Mouse (Mus musculus) kidney, embryonic 16.5 days (tissue): Measurements from ENCODE around the gene Pheta1. TPM values are rescaled to one million over a fixed set of nuclear protein-coding genes. Genes with fewer than 3 reads are reported as not detected.
A peak's percentile ranks its signal among the peaks of the same experiment; 100 is the strongest.
"Not testable (repeated sequence)": the region's sequence is repeated elsewhere in the genome, so short reads cannot be mapped to it uniquely, and the experiment has no call there.

ENCODE experiments used
- ATAC-seq: fragments of 200-750 bp; cut with Nextera tagmentation; 2 replicates; pipeline ENCODE4 v1.8.0; 2017; ENCODE audit warnings: moderate TSS enrichment; ENCODE audit not compliant: low FRiP score, low TSS enrichment
- H3K27ac ChIP-seq: fragments of 300-500 bp; sonication (generic); 2 replicates; pipeline ENCODE4 v1.5.1; 2014; ENCODE audit warnings: low read length
- H3K27me3 ChIP-seq: fragments of 300-500 bp; sonication (generic); 2 replicates; pipeline ENCODE4 v1.6.1; 2014; ENCODE audit warnings: low read length, control low read depth, mixed read lengths; ENCODE audit not compliant: insufficient read depth
- H3K36me3 ChIP-seq: fragments of 300-500 bp; sonication (generic); 2 replicates; pipeline ENCODE4 v1.6.1; 2014; ENCODE audit warnings: low read length, control low read depth, mixed read lengths; ENCODE audit not compliant: insufficient read depth
- H3K4me1 ChIP-seq: fragments of 300-500 bp; sonication (generic); 2 replicates; pipeline ENCODE4 v1.6.1; 2014; ENCODE audit warnings: low read length, control low read depth, mixed read lengths; ENCODE audit not compliant: insufficient read depth
- H3K4me2 ChIP-seq: fragments of 300-500 bp; sonication (generic); replicated peaks from 2 replicates; pipeline ENCODE4 v1.6.1; 2014; ENCODE audit warnings: low read depth, low read length
- H3K4me3 ChIP-seq: fragments of 300-500 bp; sonication (generic); 2 replicates; pipeline ENCODE4 v1.5.1; 2014; ENCODE audit warnings: mild to moderate bottlenecking, low read length
- H3K9ac ChIP-seq: fragments of 300-500 bp; sonication (generic); replicated peaks from 2 replicates; pipeline ENCODE4 v1.6.1; 2014; ENCODE audit warnings: low read length
- H3K9me3 ChIP-seq: fragments of 300-500 bp; sonication (generic); 2 replicates; pipeline ENCODE4 v1.6.1; 2016; ENCODE audit warnings: low read length, control low read depth
- WGBS: fragments of 180-500 bp; shearing (Covaris S2); extraction: QIAGEN DNeasy Blood & Tissue Kit; methylation state at CpG from one replicate; pipeline ENCODE4 v1.1.7; 2014; 5-methylcytosine and 5-hydroxymethylcytosine counted together
- polyA plus RNA-seq: library from polyadenylated mRNA; unstranded; fragments of >200 nt; fragmentation: Nextera tagmentation; extraction: Ambion mirVana; gene quantifications from 2 replicates; pipeline ENCODE4 v1.2.1, GENCODE M21; 2015

Pheta1 gene
- polyA plus RNA-seq, 1 experiment from 2014 or later = 33.2 TPM

- Histone ChIP-seq H3K4me2 (no peak overlapping the region), H3K36me3 (no peaks in the 10 kb centered on the region)
- WGBS = 86% methylated on average over 9 of the region's 9 CpGs
Observed at GRCm38 (mm10) chr5:121841516-121841915, 7.3 kb upstream of the Pheta1 start.

GRCm38 (mm10) chr5:121841973-121842372, 6.8 kb upstream of the Pheta1 start:
- H3K9ac ChIP-seq = no peak overlapping the region; the same call in 1 of the 2 replicates
- H3K27ac ChIP-seq = no peak overlapping the region
- peaks cover 38% of the 10 kb centered on the region for H3K4me1 ChIP-seq
- peaks cover 10% of the 10 kb centered on the region; the same call in 1 of the 2 replicates for H3K27me3 ChIP-seq
- H3K9me3 ChIP-seq = no peaks in the 10 kb centered on the region
- no peaks in the 10 kb centered on the region for H3K36me3 ChIP-seq
- no peak overlapping the region for H3K4me2 ChIP-seq
- H3K4me3 ChIP-seq = no peak overlapping the region
- no peak for ATAC-seq
- 47% methylated on average over 10 of the region's 10 CpGs for WGBS

More at GRCm38 (mm10) chr5:121841516-121841915, 7.3 kb upstream of the Pheta1 start:
- H3K9me3 ChIP-seq = no peaks in the 10 kb centered on the region
- peaks cover 10% of the 10 kb centered on the region; the same call in 1 of the 2 replicates for H3K27me3 ChIP-seq
- H3K4me1 ChIP-seq = peaks cover 38% of the 10 kb centered on the region
- ATAC-seq = no peak
- no peak overlapping the region for H3K4me3 ChIP-seq
- no peak overlapping the region for H3K9ac ChIP-seq
- H3K27ac ChIP-seq = no peak overlapping the region

- under 1% methylated on average over 33 of the region's 33 CpGs for WGBS
- Histone ChIP-seq H3K4me3 (peak overlapping the region; percentile 56), H3K9me3 (no peaks in the 10 kb centered on the region), H3K27ac (no peak overlapping the region), H3K4me1 (peaks cover 35% of the 10 kb centered on the region), H3K27me3 (peaks cover 10% of the 10 kb centered on the region; the same call in 1 of the 2 replicates), H3K4me2 (peak overlapping the region; percentile 88), H3K36me3 (no peaks in the 10 kb centered on the region), H3K9ac (peak overlapping the region; percentile 65)
- peak; percentile 67 for ATAC-seq
Observed at GRCm38 (mm10) chr5:121842665-121843118, 6.1 kb upstream of the Pheta1 start.

GRCm38 (mm10) chr5:121843138-121843905, 5.5 kb upstream of the Pheta1 start:
- Histone ChIP-seq H3K36me3 (no peaks in the 10 kb centered on the region), H3K4me2 (peak overlapping the region; percentile 88), H3K4me3 (peak overlapping the region; percentile 56), H3K27me3 (peaks cover 10% of the 10 kb centered on the region; the same call in 1 of the 2 replicates), H3K9ac (peak overlapping the region; percentile 65; the same call in 1 of the 2 replicates), H3K4me1 (peaks cover 32% of the 10 kb centered on the region), H3K9me3 (no peaks in the 10 kb centered on the region), H3K27ac (no peak overlapping the region)
- ATAC-seq = no peak
- 10% methylated on average over 17 of the region's 17 CpGs for WGBS

- H3K4me1 ChIP-seq = peaks cover 30% of the 10 kb centered on the region
- no peaks in the 10 kb centered on the region for H3K36me3 ChIP-seq
- H3K9ac ChIP-seq = no peak overlapping the region
- no peak for ATAC-seq
- H3K4me2 ChIP-seq = no peak overlapping the region
- H3K4me3 ChIP-seq = no peak overlapping the region
- H3K27ac ChIP-seq = no peak overlapping the region; the same call in 1 of the 2 replicates
- H3K27me3 ChIP-seq = peaks cover 10% of the 10 kb centered on the region; the same call in 1 of the 2 replicates
- H3K9me3 ChIP-seq = no peaks in the 10 kb centered on the region
- WGBS = 20% methylated on average over 4 of the region's 4 CpGs
Observed at GRCm38 (mm10) chr5:121845361-121845760, 3.4 kb upstream of the Pheta1 start.

- Histone ChIP-seq H3K36me3 (peaks cover 2% of the 10 kb centered on the region; the same call in 1 of the 2 replicates), H3K4me3 (no peak overlapping the region), H3K27me3 (peaks cover 10% of the 10 kb centered on the region; the same call in 1 of the 2 replicates), H3K27ac (no peak overlapping the region), H3K4me1 (peaks cover 39% of the 10 kb centered on the region), H3K9me3 (no peaks in the 10 kb centered on the region), H3K9ac (no peak overlapping the region), H3K4me2 (no peak overlapping the region)
- WGBS = 78% methylated on average over 11 of the region's 11 CpGs
- ATAC-seq = no peak
Observed at GRCm38 (mm10) chr5:121846322-121846721, 2.5 kb upstream of the Pheta1 start.

GRCm38 (mm10) chr5:121847269-121847668, 1.5 kb upstream of the Pheta1 start:
- 87% methylated on average over 3 of the region's 3 CpGs for WGBS
- H3K36me3 ChIP-seq = peaks cover 11% of the 10 kb centered on the region
- H3K4me1 ChIP-seq = peaks cover 37% of the 10 kb centered on the region
- not testable (repeated sequence) for H3K27ac ChIP-seq, H3K4me3 ChIP-seq, H3K9me3 ChIP-seq, ATAC-seq, H3K4me2 ChIP-seq, H3K9ac ChIP-seq
- peaks cover 10% of the 10 kb centered on the region; the same call in 1 of the 2 replicates for H3K27me3 ChIP-seq

- WGBS = under 1% methylated on average over 17 of the region's 17 CpGs
- Histone ChIP-seq H3K36me3 (peaks cover 19% of the 10 kb centered on the region), H3K9ac (peak overlapping the region; percentile 93), H3K4me1 (peaks cover 32% of the 10 kb centered on the region), H3K9me3 (no peaks in the 10 kb centered on the region), H3K27me3 (peaks cover 10% of the 10 kb centered on the region; the same call in 1 of the 2 replicates), H3K4me2 (peak overlapping the region; percentile 75), H3K27ac (peak overlapping the region; percentile 88), H3K4me3 (peak overlapping the region; percentile 80)
- peak; percentile 40; the same call in 1 of the 2 replicates for ATAC-seq
Observed at GRCm38 (mm10) chr5:121848035-121848519, 707 bp upstream of the Pheta1 start.

- Histone ChIP-seq H3K36me3 (peaks cover 32% of the 10 kb centered on the region), H3K4me1 (peaks cover 22% of the 10 kb centered on the region), H3K27me3 (no peaks in the 10 kb centered on the region), H3K4me2 (peak overlapping the region; percentile 75), H3K27ac (no peak overlapping the region; the same call in 1 of the 2 replicates), H3K9me3 (no peaks in the 10 kb centered on the region), H3K4me3 (peak overlapping the region; percentile 80), H3K9ac (peak overlapping the region; percentile 93)
- WGBS = 36% methylated on average over 20 of the region's 20 CpGs
- peak; percentile 33; the same call in 1 of the 2 replicates for ATAC-seq
Observed at GRCm38 (mm10) chr5:121849478-121850349, 930 bp downstream of the Pheta1 start.
